Mouse (Mus musculus) erythroid progenitor cell, adult 5-6 weeks (primary cell): Measurements from ENCODE around the gene Trim33. TPM values are rescaled to one million over a fixed set of nuclear protein-coding genes. Genes with fewer than 3 reads are reported as not detected.

Experiments used
- ATAC-seq: replicated peaks from 2 replicates; pipeline ENCODE4 v1.8.0; 2016; ENCODE audit warnings: moderate number of reproducible peaks, mild to moderate bottlenecking, moderate TSS enrichment, inconsistent platforms; ENCODE audit not compliant: poor library complexity, low FRiP score, severe bottlenecking
- total RNA-seq, 2 experiments: library from RNA; stranded (forward) in 1 of 2; stranded (reverse) in 1 of 2; fragments of 150-400 nt in 1 of 2; fragments of 186-747, 209-891 nt in 1 of 2; gene quantifications; 2 replicates each; pipeline versions ENCODE4 v1.2.3 to v1.2.4; 2015 to 2017; ENCODE audit warnings: low replicate concordance in 2 of 2

Gene Trim33
- 53.7 and 79.2 TPM in 2 replicates for total RNA-seq (2015; ENCODE audit: low replicate concordance)
- 40.6 and 66.6 TPM in 2 replicates for total RNA-seq (2017; ENCODE audit: low replicate concordance)

GRCm38 (mm10) chr3:103279182-103280149, at the start of gene Trim33:
Gene Trim33, plus strand, starts transcription at chr3:103279293.
- peak; percentile 81 for ATAC-seq

GRCm38 (mm10) chr3:103232398-103232797, 46.7 kb upstream of the Trim33 start:
- no peak for ATAC-seq

- no peak for ATAC-seq
Measured at GRCm38 (mm10) chr3:103241524-103241923, 37.6 kb upstream of the Trim33 start.

- ATAC-seq: no peak
Measured at GRCm38 (mm10) chr3:103242156-103242555, 36.9 kb upstream of the Trim33 start.

GRCm38 (mm10) chr3:103243491-103243890, 35.6 kb upstream of the Trim33 start:
- no peak for ATAC-seq

- no peak for ATAC-seq
Measured at GRCm38 (mm10) chr3:103246627-103247260, 32.3 kb upstream of the Trim33 start.

DNA sequence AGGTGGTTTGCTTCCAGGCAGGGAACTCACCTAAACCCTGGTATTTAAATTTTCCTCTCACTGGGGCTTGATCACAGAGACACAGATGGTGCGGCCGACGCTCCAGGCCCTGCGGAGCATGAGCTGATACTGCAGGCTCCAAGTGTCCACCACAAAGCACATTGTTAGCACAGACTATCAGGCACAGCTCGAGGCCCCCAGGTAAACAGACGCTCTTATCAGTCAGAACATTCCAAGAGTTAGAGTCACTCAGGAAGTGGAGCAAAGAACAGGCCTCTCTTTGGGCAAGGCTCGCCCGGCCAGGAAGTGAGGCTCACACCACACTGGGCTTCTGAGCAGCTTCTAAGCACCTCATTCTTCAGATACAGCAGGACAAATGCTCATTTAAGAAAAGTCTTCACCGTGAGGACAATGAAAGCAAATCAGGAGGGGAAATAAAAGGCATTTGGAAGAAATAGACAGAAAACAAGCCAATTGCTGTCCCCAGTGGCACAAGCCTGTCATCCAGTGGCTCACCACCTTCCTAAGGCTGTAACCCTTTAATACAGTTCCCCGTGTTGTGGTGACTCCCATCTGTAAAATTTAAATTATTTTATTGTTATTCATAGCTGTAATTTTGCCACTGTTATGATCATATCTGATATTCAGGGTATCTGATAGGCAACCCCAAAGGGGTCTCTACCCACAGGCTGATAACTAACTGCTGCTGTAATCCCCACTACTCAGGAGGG, 22.8 kb upstream of the Trim33 start:
- ATAC-seq: 0 out of 2 replicates have a peak, but pooled peaks have one; percentile 10

DNA sequence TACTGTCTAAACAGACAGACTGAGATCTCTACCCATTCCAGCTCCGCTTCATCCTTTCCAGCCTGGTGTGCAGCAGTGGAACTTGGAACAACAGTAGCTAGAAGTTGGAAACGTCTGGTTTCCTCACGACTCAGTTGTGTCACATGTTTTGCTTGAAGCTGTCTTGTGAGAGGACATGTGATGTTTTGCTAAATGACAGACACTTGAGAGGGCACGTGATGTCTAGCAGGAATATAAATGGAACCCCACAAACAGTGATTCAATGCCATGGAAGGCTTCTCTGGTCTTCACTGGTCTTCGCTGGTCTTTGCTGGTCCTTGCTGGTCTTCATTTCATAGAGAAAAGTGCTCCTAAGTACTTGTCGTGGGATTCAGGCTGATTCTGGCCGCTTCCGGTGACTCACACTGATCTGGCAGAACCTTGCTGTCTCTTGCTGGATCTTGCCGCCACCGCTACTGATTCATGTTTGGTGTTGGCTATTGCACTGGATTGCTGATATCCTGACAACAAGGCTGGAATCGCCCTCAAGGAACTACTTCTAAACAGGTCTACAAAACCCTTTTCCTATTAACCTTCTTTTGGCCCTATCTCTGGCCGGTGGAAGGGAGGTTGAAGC, 16.2 kb upstream of the Trim33 start:
- no peak for ATAC-seq

GRCm38 (mm10) chr3:103278561-103279181, 422 bp upstream of the Trim33 start:
- ATAC-seq: peak; percentile 22

GRCm38 (mm10) chr3:103280241-103280761, 1.2 kb downstream of the Trim33 start:
- ATAC-seq: peak; percentile 51

GRCm38 (mm10) chr3:103280875-103281274, 1.8 kb downstream of the Trim33 start:
- no peak for ATAC-seq

- no peak for ATAC-seq
Measured at GRCm38 (mm10) chr3:103288761-103289160, 9.7 kb downstream of the Trim33 start.

DNA sequence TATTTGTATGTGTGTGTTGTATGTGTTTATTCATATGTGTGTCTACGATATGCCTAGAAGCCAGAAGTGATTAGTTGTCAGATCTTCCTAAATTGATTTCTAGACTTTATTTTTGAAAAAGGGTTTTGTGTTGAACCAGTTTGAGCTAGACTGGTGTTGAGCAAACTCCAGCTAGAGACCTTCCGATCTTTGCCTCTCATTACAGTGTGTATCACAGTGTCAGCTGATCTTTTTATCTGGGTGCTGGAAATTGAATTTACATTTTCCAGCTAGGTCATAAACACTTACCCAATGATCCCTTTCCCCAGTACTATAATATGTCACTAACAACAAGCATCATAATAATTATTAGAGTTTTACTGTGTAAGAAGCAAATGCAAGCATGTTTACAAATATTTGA, 12.0 kb downstream of the Trim33 start:
- ATAC-seq: no peak

DNA sequence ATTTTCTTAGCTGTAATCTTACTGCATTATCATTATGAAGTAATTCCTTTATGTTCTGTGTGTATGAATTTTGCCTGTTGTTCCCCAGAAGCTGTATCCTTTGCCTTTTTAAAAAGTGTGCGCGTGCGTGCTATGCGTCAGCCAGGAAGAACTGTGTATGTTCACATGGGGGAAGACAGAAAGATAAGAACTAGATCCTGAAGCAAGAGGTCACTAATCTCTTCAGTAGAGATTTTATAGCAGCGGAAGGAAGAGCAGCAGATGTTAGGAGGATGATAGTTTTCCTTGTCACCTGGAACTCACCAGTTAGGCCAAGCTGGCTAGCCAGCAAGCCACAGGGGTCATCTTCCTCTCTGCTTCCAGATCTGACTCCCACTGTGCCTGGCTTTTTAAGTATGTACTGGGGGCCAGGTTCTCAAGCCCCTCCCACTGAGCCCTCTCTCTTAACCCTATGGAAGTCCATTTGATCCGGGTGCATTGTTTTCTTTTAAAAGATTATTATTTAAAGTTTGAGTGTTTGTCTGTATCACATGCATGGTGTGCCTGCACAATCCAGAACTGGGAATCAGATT, 26.4 kb downstream of the Trim33 start:
- no peak for ATAC-seq

GRCm38 (mm10) chr3:103309252-103309651, 30.2 kb downstream of the Trim33 start:
- no peak for ATAC-seq

- no peak for ATAC-seq
Measured at GRCm38 (mm10) chr3:103309750-103310149, 30.7 kb downstream of the Trim33 start.

GRCm38 (mm10) chr3:103314291-103314690, 35.2 kb downstream of the Trim33 start:
- no peak for ATAC-seq

- ATAC-seq: no peak
Measured at GRCm38 (mm10) chr3:103335371-103335770, 56.3 kb downstream of the Trim33 start.

DNA sequence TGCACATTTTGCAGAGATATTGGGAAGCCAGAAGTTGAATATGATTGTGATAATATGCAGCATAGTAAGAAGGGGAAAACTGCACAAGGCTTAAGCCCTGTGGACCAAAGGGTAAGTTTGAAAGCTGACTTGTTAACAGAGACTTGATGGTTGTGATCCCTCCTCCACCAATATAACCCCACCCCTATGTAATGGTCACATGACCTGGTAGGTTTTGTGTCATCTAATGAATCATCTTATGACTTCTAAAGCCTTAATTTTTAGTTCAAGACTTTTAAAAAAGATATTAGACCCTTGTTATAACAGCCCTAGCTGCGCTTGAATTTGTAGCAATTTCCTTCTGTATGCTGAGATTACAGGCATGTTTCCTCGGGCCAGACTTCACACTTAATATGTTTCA, 67.6 kb downstream of the Trim33 start:
- no peak for ATAC-seq
